Comparison of ENCODE assay signal across 8 mouse cellular contexts in the genomic region with DNA sequence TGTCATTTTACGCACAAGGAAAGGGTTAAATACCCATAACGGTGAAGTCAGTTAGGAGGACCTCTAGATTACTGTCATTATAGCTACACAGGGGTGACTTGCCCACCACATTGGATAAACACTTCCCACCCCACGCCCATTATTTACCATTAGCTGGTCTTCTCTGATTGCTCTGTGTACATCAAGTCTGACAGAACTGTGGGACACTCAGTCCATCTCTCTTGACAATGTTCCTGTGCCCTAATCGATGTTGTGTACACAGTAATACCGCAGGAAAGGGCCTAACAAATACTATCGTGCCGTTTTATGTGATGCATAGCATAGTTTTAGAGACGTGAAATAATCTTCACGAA. TPM values are rescaled to one million over a fixed set of nuclear protein-coding genes. Genes with fewer than 3 reads are reported as not detected.
DNase-seq lines count a peak whose midpoint lies in the region; ATAC-seq lines count a peak whose summit lies in the region.

No protein-coding gene starts in this region.

- DNase-seq in kidney, adult 18-20 months = no peak
- DNase-seq in midbrain, embryonic 14.5 days = no peak
- DNase-seq in B cell, adult 2 months = no peak
- no peak for DNase-seq in left cerebral cortex, adult 11 months (ENCODE audit: low spot score)
- no peak for DNase-seq in lung, adult 18-20 months

- ATAC-seq in kidney, embryonic 14.5 days (ENCODE audit: low FRiP score, low TSS enrichment) = peak; percentile 26
- peak; percentile 27 for ATAC-seq in common myeloid progenitor, adult 5-6 weeks (replicated peaks; ENCODE audit: low read depth, poor library complexity, severe bottlenecking)
- ATAC-seq in inflammation-experienced regulatory T-cells, adult 6 months = peak; percentile 46
- peak; percentile 50 for ATAC-seq in midbrain, embryonic 14.5 days (ENCODE audit: low FRiP score, low TSS enrichment)

- H3K4me3 ChIP-seq in kidney, embryonic 14.5 days (ENCODE audit: low read length) = peak overlapping the region; percentile 59
- H3K4me3 ChIP-seq in midbrain, embryonic 14.5 days (replicated peaks; ENCODE audit: low read depth, low read length) = peak overlapping the region; percentile 80

- H3K27me3 ChIP-seq in kidney, embryonic 14.5 days (ENCODE audit: control insufficient read depth, insufficient read depth, low read length) = no peaks in the 10 kb centered on the region
- H3K27me3 ChIP-seq in midbrain, embryonic 14.5 days (ENCODE audit: control insufficient read depth, insufficient read depth, low read length) = no peaks in the 10 kb centered on the region

- H3K4me1 ChIP-seq in kidney, embryonic 14.5 days (ENCODE audit: control insufficient read depth, insufficient read depth, low read length) = peaks cover 12% of the 10 kb centered on the region
- H3K4me1 ChIP-seq in midbrain, embryonic 14.5 days (ENCODE audit: control insufficient read depth, insufficient read depth, low read length) = peaks cover 8% of the 10 kb centered on the region

- peak overlapping the region; percentile 67 for H3K9ac ChIP-seq in kidney, embryonic 14.5 days (ENCODE audit: low read depth, low read length)
- peak overlapping the region; percentile 70 for H3K9ac ChIP-seq in midbrain, embryonic 14.5 days (replicated peaks; ENCODE audit: low read length)

- H3K9me3 ChIP-seq in kidney, embryonic 14.5 days (ENCODE audit: control insufficient read depth, low read length) = no peaks in the 10 kb centered on the region
- H3K9me3 ChIP-seq in midbrain, embryonic 14.5 days (ENCODE audit: control insufficient read depth, low read length) = no peaks in the 10 kb centered on the region

- 6% methylated on average over 9 of the region's 9 CpGs for WGBS in kidney, embryonic 14.5 days
- WGBS in midbrain, embryonic 14.5 days = 5% methylated on average over 9 of the region's 9 CpGs

- H3K27ac ChIP-seq in kidney, embryonic 14.5 days (ENCODE audit: low read depth, low read length) = no peak overlapping the region; the same call in 1 of the 2 replicates
- H3K27ac ChIP-seq in midbrain, embryonic 14.5 days (replicated peaks; ENCODE audit: low read depth, low read length) = peak overlapping the region; percentile 73

- H3K4me2 ChIP-seq in kidney, embryonic 14.5 days (replicated peaks; ENCODE audit: low read depth, low read length) = peak overlapping the region; percentile 60
- peak overlapping the region; percentile 82 for H3K4me2 ChIP-seq in midbrain, embryonic 14.5 days (ENCODE audit: low read length)

- no peaks in the 10 kb centered on the region for H3K36me3 ChIP-seq in kidney, embryonic 14.5 days (ENCODE audit: control insufficient read depth, insufficient read depth, low read length)
- no peaks in the 10 kb centered on the region for H3K36me3 ChIP-seq in midbrain, embryonic 14.5 days (ENCODE audit: control insufficient read depth, insufficient read depth, low read length)

RNA-seq across cellular contexts. Expression of gene Rbbp5, which starts 0.6 kb away (rescaled TPM):
- polyA plus RNA-seq in kidney, embryonic 14.5 days (2014; fragmentation: Nextera tagmentation; extraction: Ambion mirVana) = 27.9 and 47.3 TPM in 2 replicates
- 47.4 and 56.9 TPM in 2 replicates for total RNA-seq in common myeloid progenitor, adult 5-6 weeks (2017)
- polyA plus RNA-seq in inflammation-experienced regulatory T-cells, adult 6 months (2017; shearing (Covaris generic)) = 10 to 100 TPM; 29.5 to 33.6 (median 31.0) TPM
- polyA plus RNA-seq in midbrain, embryonic 14.5 days (2014; fragmentation: Nextera tagmentation; extraction: Ambion mirVana) = 38.2 and 48.6 TPM in 2 replicates

RNA-seq across cellular contexts. Expression of gene Tmem81, which starts 29.5 kb away (rescaled TPM):
- polyA plus RNA-seq in kidney, embryonic 14.5 days (2014; fragmentation: Nextera tagmentation; extraction: Ambion mirVana) = 1.1 and 2.1 TPM in 2 replicates
- 3.0 and 6.3 TPM in 2 replicates for total RNA-seq in common myeloid progenitor, adult 5-6 weeks (2017)
- 1 to 10 TPM; 3.9 to 6.3 (median 6.0) TPM for polyA plus RNA-seq in inflammation-experienced regulatory T-cells, adult 6 months (2017; shearing (Covaris generic))
- polyA plus RNA-seq in midbrain, embryonic 14.5 days (2014; fragmentation: Nextera tagmentation; extraction: Ambion mirVana) = 1.1 and 1.3 TPM in 2 replicates

RNA-seq across cellular contexts. Expression of gene Dstyk, which starts 59.2 kb away (rescaled TPM):
- 14.9 and 22.1 TPM in 2 replicates for polyA plus RNA-seq in kidney, embryonic 14.5 days (2014; fragmentation: Nextera tagmentation; extraction: Ambion mirVana)
- total RNA-seq in common myeloid progenitor, adult 5-6 weeks (2017) = 16.2 and 25.7 TPM in 2 replicates
- 1 to 10 TPM; 1.7 to 9.0 (median 5.9) TPM for polyA plus RNA-seq in inflammation-experienced regulatory T-cells, adult 6 months (2017; shearing (Covaris generic))
- 10.6 and 11.4 TPM in 2 replicates for polyA plus RNA-seq in midbrain, embryonic 14.5 days (2014; fragmentation: Nextera tagmentation; extraction: Ambion mirVana)
